Mouse (Mus musculus): ENCODE data around the gene Lmtk2. TPM values are rescaled to one million over a fixed set of nuclear protein-coding genes. Genes with fewer than 3 reads are reported as not detected.

Gene Lmtk2
- polyA plus RNA-seq, 1 experiment: 68.2 TPM

GRCm38 (mm10) chr5:144200616-144201015, 100.4 kb downstream of the Lmtk2 start:
- no peaks in the 10 kb centered on the region for H3K4me1 ChIP-seq (ENCODE audit: control insufficient read depth, insufficient read depth, low read length)
- H3K27ac ChIP-seq (ENCODE audit: insufficient read depth, low read length): no peak overlapping the region
- TF ChIP-seq POLR2A (IDR thresholded peaks at IDR 0.05; ENCODE audit: extremely low read depth, insufficient read depth, low read length): no peak
- no peak for TF ChIP-seq CTCF (IDR thresholded peaks at IDR 0.05; ENCODE audit: extremely low read depth, insufficient read depth, low read length)
- no peak overlapping the region for H3K4me3 ChIP-seq (ENCODE audit: insufficient read depth, low read length)

- Histone ChIP-seq H3K27ac (ENCODE audit: insufficient read depth, low read length) (no peak overlapping the region), H3K4me3 (ENCODE audit: insufficient read depth, low read length) (no peak overlapping the region), H3K4me1 (ENCODE audit: control insufficient read depth, insufficient read depth, low read length) (no peaks in the 10 kb centered on the region)
- TF ChIP-seq CTCF (IDR thresholded peaks at IDR 0.05; ENCODE audit: extremely low read depth, insufficient read depth, low read length) (no peak), POLR2A (IDR thresholded peaks at IDR 0.05; ENCODE audit: extremely low read depth, insufficient read depth, low read length) (no peak)
These were observed 102.2 kb downstream of the Lmtk2 start for GRCm38 (mm10) chr5:144202430-144202829.

DNA sequence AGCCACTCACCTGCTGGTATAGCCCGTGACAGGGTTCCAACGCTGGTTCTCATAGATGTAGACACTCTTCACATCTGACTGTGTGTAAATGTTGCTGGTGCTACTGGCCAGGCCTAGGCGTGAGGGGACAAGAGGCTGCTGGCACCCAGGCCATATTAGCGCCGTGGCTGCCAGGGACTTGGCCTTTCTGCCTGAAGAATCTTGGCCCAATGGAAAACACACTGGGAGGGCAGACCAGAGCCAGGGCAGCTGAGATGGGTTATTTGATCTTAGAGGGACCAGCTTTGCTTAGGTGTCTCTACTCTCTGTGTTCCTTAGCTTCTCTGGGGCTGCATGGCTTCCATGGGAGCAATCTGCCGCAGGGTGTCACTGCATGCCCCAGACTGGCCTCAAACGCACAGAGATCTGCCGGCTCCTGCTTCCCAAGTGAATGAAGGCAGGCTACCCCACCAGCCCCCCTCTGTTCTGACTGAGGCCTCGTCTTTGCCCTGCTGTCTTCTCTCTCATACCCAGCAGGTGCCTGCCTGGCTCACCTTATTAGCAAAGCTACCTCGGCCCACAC, 103.2 kb downstream of the Lmtk2 start:
- no peak overlapping the region for H3K27ac ChIP-seq (ENCODE audit: insufficient read depth, low read length)
- no peak for TF ChIP-seq CTCF (IDR thresholded peaks at IDR 0.05; ENCODE audit: extremely low read depth, insufficient read depth, low read length)
- no peaks in the 10 kb centered on the region for H3K4me1 ChIP-seq (ENCODE audit: control insufficient read depth, insufficient read depth, low read length)
- no peak overlapping the region for H3K4me3 ChIP-seq (ENCODE audit: insufficient read depth, low read length)

- Histone ChIP-seq H3K4me1 (ENCODE audit: control insufficient read depth, insufficient read depth, low read length) (no peaks in the 10 kb centered on the region), H3K4me3 (ENCODE audit: insufficient read depth, low read length) (no peak overlapping the region), H3K27ac (ENCODE audit: insufficient read depth, low read length) (no peak overlapping the region)
- TF ChIP-seq CTCF (IDR thresholded peaks at IDR 0.05; ENCODE audit: extremely low read depth, insufficient read depth, low read length): no peak
- no peak for TF ChIP-seq POLR2A (IDR thresholded peaks at IDR 0.05; ENCODE audit: extremely low read depth, insufficient read depth, low read length)
These were observed 104.1 kb downstream of the Lmtk2 start for GRCm38 (mm10) chr5:144204303-144204702.

GRCm38 (mm10) chr5:144204911-144205310, 104.7 kb downstream of the Lmtk2 start:
- H3K4me1 ChIP-seq (ENCODE audit: control insufficient read depth, insufficient read depth, low read length): no peaks in the 10 kb centered on the region
- TF ChIP-seq CTCF (IDR thresholded peaks at IDR 0.05; ENCODE audit: extremely low read depth, insufficient read depth, low read length): no peak
- no peak for TF ChIP-seq POLR2A (IDR thresholded peaks at IDR 0.05; ENCODE audit: extremely low read depth, insufficient read depth, low read length)
- H3K27ac ChIP-seq (ENCODE audit: insufficient read depth, low read length): no peak overlapping the region
- H3K4me3 ChIP-seq (ENCODE audit: insufficient read depth, low read length): no peak overlapping the region

GRCm38 (mm10) chr5:144206069-144206468, 105.8 kb downstream of the Lmtk2 start:
- Histone ChIP-seq H3K27ac (ENCODE audit: insufficient read depth, low read length) (no peak overlapping the region), H3K4me3 (ENCODE audit: insufficient read depth, low read length) (no peak overlapping the region), H3K4me1 (ENCODE audit: control insufficient read depth, insufficient read depth, low read length) (no peaks in the 10 kb centered on the region)
- TF ChIP-seq POLR2A (IDR thresholded peaks at IDR 0.05; ENCODE audit: extremely low read depth, insufficient read depth, low read length): no peak
- TF ChIP-seq CTCF (IDR thresholded peaks at IDR 0.05; ENCODE audit: extremely low read depth, insufficient read depth, low read length): no peak

DNA sequence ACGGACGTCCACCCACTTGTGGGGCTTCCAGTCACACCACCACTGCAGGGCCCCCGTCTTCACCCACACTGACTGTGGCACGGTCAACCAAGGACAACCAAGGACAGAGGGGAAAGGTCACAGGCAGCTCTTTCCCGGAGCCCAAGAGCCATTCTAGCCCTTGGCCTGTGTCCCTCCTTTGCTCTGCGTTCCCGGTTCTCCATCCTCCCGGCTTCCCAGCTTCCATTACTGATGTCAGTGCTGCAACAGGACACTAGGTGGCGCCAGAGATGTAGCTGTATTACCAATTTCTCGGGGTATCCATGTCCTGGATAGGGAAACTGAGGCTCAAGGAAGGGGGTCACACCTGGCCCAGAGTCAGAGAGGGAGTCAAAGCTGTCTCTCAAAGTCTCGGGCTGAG, 107.2 kb downstream of the Lmtk2 start:
- TF ChIP-seq CTCF (IDR thresholded peaks at IDR 0.05; ENCODE audit: extremely low read depth, insufficient read depth, low read length): peak; percentile 86
- no peak for TF ChIP-seq POLR2A (IDR thresholded peaks at IDR 0.05; ENCODE audit: extremely low read depth, insufficient read depth, low read length)
- Histone ChIP-seq H3K27ac (ENCODE audit: insufficient read depth, low read length) (no peak overlapping the region), H3K4me1 (ENCODE audit: control insufficient read depth, insufficient read depth, low read length) (no peaks in the 10 kb centered on the region), H3K4me3 (ENCODE audit: insufficient read depth, low read length) (no peak overlapping the region)

GRCm38 (mm10) chr5:144214453-144214852, 114.2 kb downstream of the Lmtk2 start:
- Histone ChIP-seq H3K27ac (ENCODE audit: insufficient read depth, low read length) (no peak overlapping the region), H3K4me1 (ENCODE audit: control insufficient read depth, insufficient read depth, low read length) (peaks cover 4% of the 10 kb centered on the region), H3K4me3 (ENCODE audit: insufficient read depth, low read length) (no peak overlapping the region)
- peak; percentile 77 for TF ChIP-seq CTCF (IDR thresholded peaks at IDR 0.05; ENCODE audit: extremely low read depth, insufficient read depth, low read length)
- no peak for TF ChIP-seq POLR2A (IDR thresholded peaks at IDR 0.05; ENCODE audit: extremely low read depth, insufficient read depth, low read length)

DNA sequence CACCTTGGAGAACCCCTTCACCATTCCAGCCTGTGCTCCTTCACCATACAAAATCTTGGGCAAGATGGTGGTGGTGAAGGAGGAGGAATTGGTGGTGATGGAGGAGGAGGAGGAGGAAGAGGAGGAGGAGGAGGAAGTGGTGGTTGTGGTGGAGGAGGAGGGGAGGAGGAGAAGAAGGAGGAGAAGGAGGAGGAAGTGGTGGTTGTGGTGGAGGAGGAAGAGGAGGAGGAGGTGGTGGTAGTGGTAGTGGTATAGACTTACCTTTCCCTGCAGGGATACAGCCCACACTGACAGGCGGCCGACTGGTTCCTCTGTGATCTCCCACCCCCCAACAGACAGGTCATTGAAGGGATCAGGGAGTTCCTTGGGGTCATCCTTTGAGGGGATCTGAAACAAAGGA, 115.8 kb downstream of the Lmtk2 start:
- peaks cover 8% of the 10 kb centered on the region for H3K4me1 ChIP-seq (ENCODE audit: control insufficient read depth, insufficient read depth, low read length)
- TF ChIP-seq POLR2A (IDR thresholded peaks at IDR 0.05; ENCODE audit: extremely low read depth, insufficient read depth, low read length) (no peak), CTCF (IDR thresholded peaks at IDR 0.05; ENCODE audit: extremely low read depth, insufficient read depth, low read length) (no peak)
- H3K27ac ChIP-seq (ENCODE audit: insufficient read depth, low read length): no peak overlapping the region
- no peak overlapping the region for H3K4me3 ChIP-seq (ENCODE audit: insufficient read depth, low read length)

- H3K27ac ChIP-seq (ENCODE audit: insufficient read depth, low read length): no peak overlapping the region
- TF ChIP-seq POLR2A (IDR thresholded peaks at IDR 0.05; ENCODE audit: extremely low read depth, insufficient read depth, low read length): no peak
- TF ChIP-seq CTCF (IDR thresholded peaks at IDR 0.05; ENCODE audit: extremely low read depth, insufficient read depth, low read length): no peak
- peaks cover 12% of the 10 kb centered on the region for H3K4me1 ChIP-seq (ENCODE audit: control insufficient read depth, insufficient read depth, low read length)
- H3K4me3 ChIP-seq (ENCODE audit: insufficient read depth, low read length): no peak overlapping the region
These were observed 117.8 kb downstream of the Lmtk2 start for GRCm38 (mm10) chr5:144218061-144218460.

Data from cortical plate, adult 2 months (tissue).